Mouse (Mus musculus) CD8-positive naive resting alpha-beta T cell, adult 2 months (primary cell): ENCODE measurements around the gene Lbhd1.
A peak's percentile ranks its signal among the peaks of the same experiment; 100 is the strongest.

Experiments
- DNase-seq, 2 experiments: peaks; one replicate each; pipeline ENCODE4 v3.0.0; 2022; ENCODE audit warnings: low read depth in 2 of 2, low spot score in 2 of 2

Lbhd1 gene

DNA sequence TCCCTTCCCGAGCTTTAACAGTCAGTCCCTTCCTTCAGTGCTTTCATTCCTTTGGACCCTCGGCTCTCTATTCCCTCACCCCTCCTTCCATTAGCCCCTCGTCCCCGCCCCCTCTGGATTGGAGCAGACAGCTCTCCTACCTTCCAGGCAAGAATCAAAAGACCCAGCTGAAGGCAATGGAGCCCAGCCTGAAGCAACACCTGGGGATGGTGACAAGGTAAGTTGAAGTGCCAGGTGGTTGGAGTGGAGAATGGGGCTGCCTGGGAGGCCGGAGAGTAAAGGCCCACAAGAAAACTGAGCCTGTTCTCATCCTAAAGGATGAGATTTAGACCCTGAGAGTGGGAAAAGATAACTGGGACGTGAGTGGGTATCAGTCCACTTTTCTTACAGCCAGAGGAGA, 25.0 kb downstream of the Lbhd1 start:
- DNase-seq, result no peak

DNA sequence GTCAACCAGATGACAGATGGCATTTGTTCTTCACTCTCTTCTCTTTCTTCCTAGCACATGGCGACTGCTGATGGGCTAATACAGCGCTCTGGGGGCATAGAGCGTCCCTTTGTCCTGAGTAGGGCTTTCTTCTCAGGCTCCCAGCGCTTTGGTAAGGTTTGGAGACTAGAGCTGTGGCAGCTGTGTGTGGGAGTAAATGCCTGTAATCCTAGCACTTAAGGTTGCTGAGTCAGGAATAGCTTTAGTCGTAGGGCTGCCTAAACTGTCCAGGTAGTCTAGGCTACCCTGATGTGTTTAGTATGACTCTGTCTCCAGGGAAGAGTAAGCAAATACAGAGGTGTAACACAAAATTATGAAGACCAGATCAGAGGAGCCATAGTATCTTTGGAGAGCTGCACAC, 28.3 kb downstream of the Lbhd1 start:
- DNase-seq, result no peak

DNA sequence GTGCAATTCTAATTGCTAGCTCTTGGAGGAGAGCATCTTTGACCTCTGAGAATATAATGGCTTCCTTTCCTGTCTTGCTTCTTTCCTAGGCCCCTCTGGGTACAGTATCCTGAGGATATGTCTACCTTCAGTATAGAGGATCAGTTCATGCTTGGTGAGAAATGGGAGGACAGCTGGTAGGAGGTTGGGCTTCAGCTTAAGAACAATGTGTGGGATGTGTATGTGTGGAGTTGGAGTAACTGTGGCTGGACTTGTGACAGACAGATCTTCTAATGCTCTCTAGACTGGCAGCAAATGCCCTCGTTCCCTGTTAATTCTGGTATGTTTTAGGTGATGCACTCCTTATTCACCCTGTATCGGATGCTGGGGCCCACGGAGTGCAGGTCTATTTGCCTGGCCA, 30.7 kb downstream of the Lbhd1 start:
- DNase-seq, result no peak

DNA sequence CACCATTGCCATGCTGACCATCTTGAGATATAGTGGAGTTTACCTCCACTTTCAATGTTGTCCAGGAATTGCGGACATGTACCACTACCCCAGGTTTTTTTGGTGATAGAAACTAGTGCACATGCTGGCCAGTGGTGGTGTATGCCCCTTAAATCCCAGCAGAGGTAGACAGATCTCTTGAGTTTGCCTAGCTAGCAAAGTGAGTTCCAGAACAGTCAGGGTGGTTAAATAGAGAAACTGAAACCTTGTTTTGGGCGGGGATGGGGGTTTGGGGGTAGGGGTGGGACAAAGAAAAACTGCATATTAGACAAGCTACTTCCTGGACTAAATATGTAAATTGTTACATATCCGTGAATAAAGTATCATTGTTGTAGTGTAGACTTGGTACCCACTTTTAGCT, 35.5 kb downstream of the Lbhd1 start:
- no peak for DNase-seq

DNA sequence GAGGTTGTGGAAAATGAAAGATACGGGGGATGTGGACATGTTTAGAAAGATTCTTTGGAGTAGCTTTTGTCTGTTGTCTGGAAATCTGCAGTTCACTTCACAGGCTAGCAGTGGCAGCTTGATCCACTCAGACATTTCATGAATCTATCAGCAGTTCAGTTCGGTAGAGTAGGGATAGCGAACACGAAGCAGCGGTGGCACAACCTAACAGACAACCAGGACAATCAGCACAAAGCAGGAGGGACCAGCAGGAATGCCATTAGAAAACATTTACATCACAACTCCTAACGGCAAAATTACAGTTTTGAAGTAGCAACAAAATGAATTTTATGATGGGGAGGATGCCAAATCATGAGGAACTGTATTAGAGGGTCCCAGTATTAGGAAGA, 36.1 kb downstream of the Lbhd1 start:
- no peak for DNase-seq

DNA sequence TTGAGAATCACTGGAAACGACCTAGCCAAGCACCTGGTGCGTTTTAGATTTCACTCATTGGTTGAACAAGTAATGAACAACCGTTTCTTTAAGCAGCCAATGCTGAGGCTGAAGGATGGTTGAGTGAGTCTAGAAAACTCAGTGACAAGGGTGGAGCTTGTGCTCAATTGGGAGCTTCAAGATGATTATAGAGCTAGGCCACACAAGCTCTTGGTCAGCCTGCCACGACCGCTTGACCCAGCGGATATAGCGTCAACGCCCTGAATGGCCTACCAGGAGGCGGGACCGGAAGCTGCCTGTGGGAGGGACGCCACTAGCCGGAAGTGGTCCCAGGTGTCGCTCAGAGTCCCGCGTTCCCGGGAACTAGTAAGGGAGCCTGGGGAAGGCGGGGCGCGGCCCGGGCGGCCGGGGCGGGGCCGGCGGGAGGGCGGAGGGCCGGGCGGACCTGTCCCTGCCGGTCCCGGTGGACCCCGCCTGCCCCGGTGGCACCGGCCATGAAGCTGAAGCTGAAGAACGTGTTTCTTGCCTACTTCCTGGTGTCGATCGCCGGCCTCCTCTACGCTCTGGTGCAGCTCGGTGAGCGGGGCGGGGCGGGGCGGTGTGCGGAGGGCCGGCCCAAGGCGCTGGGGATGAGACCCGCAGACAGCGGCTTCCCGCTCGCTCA, 36.7 kb downstream of the Lbhd1 start, which contains the start of gene B3gat3:
B3gat3 (plus strand) TSS at position 302 of the 664 bp plus-strand sequence.
- DNase-seq, result peak; percentile 57 to 63

DNA sequence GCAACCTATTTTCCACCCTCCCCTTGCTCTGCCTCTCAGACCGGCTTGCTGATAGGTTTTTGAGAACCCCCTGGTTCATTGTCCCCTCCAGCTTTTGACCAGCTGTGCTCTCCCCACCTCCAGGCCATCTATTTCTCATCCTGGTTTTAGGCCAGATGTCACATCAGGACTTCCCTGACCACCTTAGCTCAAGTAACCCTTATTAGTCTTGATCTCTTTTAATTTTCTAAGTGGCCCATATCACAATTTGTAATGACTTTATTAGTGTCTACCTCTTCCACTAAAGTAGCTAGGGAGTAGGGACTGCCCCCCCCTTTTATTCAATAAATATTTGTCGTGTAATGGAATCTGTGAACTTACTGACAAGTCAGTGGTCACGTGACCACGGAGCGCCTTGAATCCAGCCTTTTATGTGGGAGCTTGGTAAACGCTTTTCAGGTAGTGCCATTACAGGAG, 37.3 kb downstream of the Lbhd1 start:
- no peak for DNase-seq

DNA sequence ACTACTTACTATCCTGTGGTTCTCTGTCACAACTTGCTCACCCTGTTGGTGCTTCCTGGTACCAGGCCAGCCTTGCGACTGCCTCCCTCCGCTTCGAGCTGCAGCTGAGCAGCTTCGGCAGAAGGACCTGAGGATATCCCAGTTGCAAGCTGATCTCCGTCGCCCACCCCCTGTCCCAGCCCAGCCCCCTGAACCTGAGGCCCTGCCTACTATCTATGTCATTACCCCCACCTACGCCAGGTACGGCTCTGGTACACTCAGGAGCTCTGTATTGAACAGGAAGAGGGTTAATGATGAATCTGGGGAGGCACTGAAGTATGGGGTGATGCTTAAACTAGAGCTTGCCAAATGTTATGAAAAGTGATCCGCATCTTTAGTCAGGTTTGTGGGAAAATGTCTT, 38.2 kb downstream of the Lbhd1 start:
- no peak for DNase-seq

DNA sequence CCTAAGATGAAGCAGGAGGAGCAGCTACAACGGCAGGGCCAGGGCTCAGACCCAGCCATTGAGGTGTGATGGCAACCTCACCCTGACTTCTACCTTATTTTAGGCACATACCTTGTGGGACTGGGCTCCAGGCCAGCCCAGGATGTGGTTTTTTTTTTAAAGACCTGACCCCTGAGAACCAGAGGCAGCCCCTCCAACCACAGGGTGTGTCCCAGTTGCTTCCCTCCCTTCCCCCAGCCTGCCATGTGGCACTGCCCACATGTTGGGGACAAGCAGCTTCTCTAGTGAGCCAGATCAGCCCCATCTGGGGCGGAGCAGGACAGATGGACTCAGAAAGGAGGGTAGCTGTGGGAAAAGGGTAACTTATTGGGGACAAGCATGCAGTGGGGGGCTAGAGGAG, 43.2 kb downstream of the Lbhd1 start:
- DNase-seq, result no peak

DNA sequence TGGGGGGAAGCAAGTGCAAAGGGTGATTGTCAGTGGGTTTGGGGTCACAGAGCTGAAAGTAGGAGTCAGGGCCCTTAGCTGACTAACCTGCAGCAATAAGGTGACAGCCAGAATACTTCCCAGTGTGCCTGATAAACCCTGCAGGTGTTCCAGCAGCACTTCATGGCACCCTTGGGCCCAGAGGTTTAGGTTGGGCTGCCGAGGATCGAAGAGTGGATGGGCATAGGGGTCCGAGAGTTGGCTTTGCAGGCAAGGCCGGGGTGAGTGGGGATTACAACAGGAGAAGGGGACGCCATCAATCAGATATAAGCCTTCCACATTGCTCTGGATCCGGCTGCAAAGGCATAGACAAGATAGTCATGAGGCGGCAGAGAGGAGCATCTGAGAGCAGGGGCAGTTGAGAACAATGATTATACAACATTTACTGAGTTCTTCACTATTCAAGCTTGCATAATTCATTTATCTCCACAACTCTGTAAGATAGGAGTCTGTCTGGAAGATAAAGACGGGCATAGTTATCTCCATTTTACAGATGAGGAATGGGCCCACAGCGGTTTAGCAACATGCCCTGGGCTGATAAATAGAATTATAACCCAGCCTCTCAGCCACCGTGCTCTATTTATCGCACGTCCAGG, 44.5 kb downstream of the Lbhd1 start:
- no peak for DNase-seq

DNA sequence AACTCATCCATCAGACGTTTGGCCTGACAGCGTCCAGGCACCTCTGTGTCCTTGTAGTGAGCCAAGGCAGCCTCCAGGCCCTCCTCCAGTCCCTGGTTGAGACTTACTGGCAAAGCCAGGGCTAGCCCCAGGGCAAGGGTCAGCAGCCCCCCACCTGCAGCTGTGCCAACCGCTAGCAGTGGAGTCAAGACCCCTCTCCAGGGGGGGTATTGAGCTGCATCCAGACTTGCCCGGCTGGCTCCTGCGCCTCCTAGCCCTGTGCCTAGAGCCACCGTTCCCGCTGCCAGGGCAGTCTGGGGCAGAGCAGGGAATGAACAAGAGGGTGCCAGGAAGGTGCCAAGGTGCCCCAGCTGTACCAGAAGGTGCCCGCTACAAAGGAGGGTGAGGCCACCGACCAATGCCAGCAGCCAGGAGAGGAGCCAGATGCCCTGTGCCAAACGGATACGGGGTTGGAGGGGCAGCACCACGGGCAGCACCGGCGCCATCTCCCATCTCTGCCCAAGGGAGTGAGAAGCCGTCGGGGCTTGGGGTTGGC, 45.2 kb downstream of the Lbhd1 start:
- peak in 1 of 2 experiments; percentile 20 for DNase-seq

DNA sequence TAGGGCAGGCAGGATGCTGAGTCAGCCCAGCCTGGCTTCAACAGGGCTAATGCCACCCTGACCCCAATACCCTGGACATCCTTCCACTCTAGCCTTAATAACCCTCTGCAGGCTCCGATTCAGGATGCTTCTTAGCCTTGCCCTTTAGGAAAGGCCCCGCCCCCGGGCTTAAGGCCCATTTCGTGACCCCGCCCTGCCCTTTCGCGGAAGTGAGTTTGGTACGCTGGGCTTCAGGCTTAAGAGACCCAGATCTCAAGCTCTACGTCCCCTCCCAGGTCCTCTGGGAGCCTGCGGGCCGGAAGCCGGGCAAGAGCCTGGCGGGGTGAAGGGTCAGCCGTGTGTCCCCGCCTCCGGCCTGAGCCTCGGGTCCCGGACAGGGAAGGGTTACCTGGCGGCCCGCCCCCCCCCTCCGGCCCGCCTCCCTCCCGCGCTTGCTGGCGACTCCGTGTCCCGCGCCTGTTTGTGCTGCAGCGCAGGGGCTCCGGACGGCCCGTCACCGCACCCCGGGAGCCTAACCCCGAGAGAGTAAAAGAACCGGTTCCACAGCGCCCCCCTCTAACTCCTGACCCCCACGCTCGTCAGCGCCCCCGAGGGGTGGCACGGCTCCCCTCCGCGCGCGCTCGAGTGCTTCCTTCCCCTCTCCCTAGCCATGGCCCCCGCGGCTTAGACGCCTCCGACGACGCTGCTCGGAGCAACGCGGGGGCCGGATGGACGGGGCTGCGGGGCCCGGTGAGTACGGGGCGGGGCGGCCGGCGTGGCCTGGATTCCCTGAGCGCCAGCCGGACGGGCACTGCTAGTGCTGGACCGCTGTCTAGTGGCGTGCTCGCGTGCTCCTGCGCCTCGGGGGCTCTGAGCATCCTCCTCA, 45.9 kb downstream of the Lbhd1 start, which contains the start of the genes Rom1 and Eml3:
Rom1 (minus strand) TSS at position 133 of the 865 bp plus-strand sequence.
Eml3 (plus strand) TSS at position 329 of the 865 bp plus-strand sequence.
- DNase-seq, result peak; percentile 77 to 83

DNA sequence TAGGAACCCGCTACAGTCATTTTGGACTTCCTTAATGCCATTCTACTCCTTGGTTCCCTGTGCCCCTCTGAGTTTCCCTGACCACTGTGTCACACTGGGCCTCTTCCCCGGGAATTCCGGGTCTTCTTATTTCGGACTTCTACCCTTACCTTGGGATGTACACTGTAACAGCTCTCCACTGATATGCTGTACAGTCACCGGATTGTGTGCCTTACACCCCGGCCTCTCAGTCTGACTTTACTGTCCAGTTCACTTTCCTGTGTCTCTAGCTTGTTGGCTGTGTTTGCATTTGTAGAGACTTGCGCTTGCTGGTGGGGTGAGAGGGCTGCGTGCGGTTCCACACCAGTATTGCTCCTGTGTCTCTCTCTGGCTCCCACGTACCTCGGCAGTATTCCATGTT, 46.6 kb downstream of the Lbhd1 start:
- no peak for DNase-seq

DNA sequence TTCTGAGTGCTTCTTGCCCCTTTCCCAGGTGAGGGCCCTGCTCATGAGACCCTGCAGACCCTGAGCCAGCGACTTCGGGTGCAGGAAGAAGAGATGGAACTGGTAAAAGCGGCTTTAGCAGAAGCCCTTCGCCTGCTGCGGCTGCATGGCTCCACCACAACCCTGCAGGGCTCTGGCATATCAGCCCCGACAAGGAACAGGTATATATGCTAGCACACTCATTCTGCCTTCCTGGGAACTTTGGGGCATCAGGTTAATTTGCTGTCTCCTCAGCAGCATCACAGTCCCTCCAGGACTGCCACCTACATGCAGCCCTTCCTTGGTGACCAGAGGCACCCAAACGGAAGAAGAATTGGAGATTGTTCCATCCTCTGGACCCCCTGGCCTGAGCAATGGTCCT, 47.2 kb downstream of the Lbhd1 start:
- no peak for DNase-seq

DNA sequence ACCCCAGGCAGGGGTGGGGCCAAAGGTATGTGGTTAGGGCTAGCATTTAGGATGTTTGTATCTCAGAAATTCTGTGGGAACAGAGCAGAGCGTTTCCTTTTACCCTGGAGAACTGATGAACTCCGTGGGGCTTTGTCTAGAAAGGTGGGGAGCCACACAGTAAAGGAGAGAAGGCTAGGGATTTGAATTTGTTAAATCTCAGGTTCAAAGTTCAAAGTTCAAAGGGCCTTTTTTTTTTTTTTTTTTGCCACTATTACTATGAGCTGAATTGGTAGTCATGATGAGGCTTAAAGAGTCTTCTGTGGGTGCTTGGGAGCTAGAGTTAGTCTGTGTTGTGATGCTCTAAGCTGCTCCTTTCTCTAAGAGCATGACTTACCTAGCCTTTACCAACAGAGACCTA, 53.2 kb downstream of the Lbhd1 start:
- DNase-seq, result no peak

DNA sequence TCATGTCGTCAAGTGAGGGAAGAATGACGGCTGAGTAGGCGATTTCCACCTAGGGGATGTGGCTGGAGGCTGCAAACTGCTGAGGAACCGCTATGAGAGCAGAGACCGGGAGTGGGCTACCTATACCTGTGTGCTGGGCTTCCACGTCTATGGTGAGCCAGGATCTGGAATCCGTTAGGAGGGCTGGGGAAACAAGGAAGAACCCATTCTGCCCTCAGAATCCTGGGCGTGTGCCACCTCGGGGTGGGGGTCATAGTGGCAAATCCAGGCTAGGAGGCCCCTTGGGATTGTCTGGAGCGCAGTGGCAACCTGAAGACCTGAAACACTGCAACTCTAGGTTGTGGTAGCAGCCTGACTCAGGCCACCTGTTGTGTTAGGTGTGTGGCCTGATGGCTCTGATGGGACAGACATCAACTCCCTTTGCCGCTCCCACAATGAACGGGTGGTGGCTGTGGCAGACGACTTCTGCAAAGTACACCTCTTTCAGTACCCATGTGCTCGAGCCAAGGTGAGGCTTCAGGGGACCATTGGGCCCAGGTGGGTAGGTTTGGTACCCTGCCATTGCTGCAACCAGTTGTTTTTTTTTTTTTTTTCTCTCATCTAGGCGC, 57.1 kb downstream of the Lbhd1 start:
- no peak for DNase-seq

DNA sequence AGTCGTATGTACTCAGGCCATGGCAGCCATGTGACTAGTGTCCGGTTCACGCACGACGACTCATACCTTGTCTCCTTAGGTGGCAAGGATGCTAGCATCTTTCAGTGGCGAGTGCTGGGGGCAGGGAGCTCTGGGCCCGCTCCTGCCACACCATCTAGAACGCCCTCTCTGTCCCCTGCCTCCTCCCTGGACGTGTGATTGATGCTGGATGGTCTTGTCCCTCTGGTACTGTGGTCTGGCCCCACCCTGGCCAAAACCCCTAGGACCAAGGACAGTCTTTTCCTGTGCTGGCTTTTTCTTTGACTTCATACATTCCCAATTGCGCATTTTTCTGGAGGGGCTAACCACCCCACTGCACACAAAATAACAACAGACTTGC, 57.6 kb downstream of the Lbhd1 start:
- no peak for DNase-seq

DNA sequence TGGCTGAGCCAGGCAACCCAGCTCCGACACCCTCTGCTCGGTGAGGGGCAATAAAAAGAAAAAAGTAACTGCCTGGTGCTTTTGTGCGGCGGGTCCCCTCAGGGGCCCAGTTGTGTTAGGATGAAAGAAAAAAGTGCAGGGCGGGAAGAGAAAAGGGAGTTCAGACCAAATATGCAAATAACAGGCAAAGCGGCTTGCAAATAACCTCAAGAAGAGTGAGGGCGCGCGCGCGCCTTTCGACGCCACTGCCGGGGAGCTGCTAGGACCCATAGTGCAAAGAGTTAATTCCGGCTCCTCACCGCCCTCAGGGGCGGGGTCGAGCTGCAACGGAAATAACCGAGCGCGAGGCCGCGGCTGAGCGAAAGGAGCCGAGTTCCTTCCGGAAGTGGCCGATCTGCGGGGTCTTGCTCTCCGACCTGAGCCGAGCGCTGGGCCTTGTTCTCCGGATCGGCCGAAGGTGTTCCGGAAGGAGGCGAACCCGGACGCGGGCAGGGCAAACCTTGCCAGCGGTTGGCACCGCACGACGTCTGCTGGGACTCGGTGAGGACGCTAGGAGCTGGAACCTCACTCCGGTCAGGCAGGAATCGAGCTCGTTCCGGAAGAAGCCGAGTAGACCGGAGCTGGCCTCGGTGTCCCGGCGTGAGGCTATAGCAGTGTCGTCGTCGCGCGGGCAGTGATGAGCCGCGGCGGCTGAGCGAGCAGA, 58.1 kb downstream of the Lbhd1 start, which contains the start of gene Mta2:
Mta2 (plus strand) TSS at position 361 of the 703 bp plus-strand sequence.
- peak; percentile 94 to 96 for DNase-seq
